Mouse (Mus musculus) heart, embryonic 16.5 days (tissue): Measurements from ENCODE around the gene Ckap5. TPM values are rescaled to one million over a fixed set of nuclear protein-coding genes. Genes with fewer than 3 reads are reported as not detected.
"Not testable (repeated sequence)": the region's sequence is repeated elsewhere in the genome, so short reads cannot be mapped to it uniquely, and the experiment has no call there.

Source experiments
- ATAC-seq: fragments of 200-750 bp; cut with Nextera tagmentation; replicated peaks from 2 replicates; pipeline ENCODE4 v1.8.0; 2017; ENCODE audit warnings: moderate number of reproducible peaks; ENCODE audit not compliant: insufficient read depth, low FRiP score; ENCODE audit errors: extremely low read depth
- H3K27ac ChIP-seq: fragments of 300-500 bp; sonication (generic); 2 replicates; pipeline ENCODE4 v1.5.1; 2014; ENCODE audit warnings: mild to moderate bottlenecking, low read length, control low read depth, moderate library complexity
- H3K27me3 ChIP-seq: fragments of 300-500 bp; sonication (generic); 2 replicates; pipeline ENCODE4 v1.6.1; 2014; ENCODE audit warnings: low read length, mixed read lengths; ENCODE audit not compliant: control insufficient read depth, insufficient read depth
- H3K36me3 ChIP-seq: fragments of 300-500 bp; sonication (generic); 2 replicates; pipeline ENCODE4 v1.6.1; 2014; ENCODE audit not compliant: control insufficient read depth, insufficient read depth
- H3K4me1 ChIP-seq: fragments of 300-500 bp; sonication (generic); 2 replicates; pipeline ENCODE4 v1.6.1; 2014; ENCODE audit warnings: low read length, mixed read lengths; ENCODE audit not compliant: control insufficient read depth, insufficient read depth
- H3K4me2 ChIP-seq: fragments of 300-500 bp; sonication (generic); 2 replicates; pipeline ENCODE4 v1.6.1; 2014; ENCODE audit warnings: low read depth, mild to moderate bottlenecking, control low read depth, low read length
- H3K4me3 ChIP-seq: fragments of 300-500 bp; sonication (generic); 2 replicates; pipeline ENCODE4 v1.5.1; 2014; ENCODE audit warnings: mild to moderate bottlenecking, control low read depth, low read length
- H3K9ac ChIP-seq: fragments of 300-500 bp; sonication (generic); 2 replicates; pipeline ENCODE4 v1.6.1; 2014; ENCODE audit warnings: low read length, control low read depth
- H3K9me3 ChIP-seq: fragments of 300-500 bp; sonication (generic); replicated peaks from 2 replicates; pipeline ENCODE4 v1.6.1; 2016; ENCODE audit warnings: low read length; ENCODE audit not compliant: control insufficient read depth
- WGBS: fragments of 180-500 bp; shearing (Covaris S2); extraction: QIAGEN DNeasy Blood & Tissue Kit; methylation state at CpG from one replicate; pipeline ENCODE4 v1.1.7; 2014; 5-methylcytosine and 5-hydroxymethylcytosine counted together
- polyA plus RNA-seq: library from polyadenylated mRNA; unstranded; fragments of >200 nt; fragmentation: Nextera tagmentation; extraction: Ambion mirVana; gene quantifications from 2 replicates; pipeline ENCODE4 v1.2.1, GENCODE M21; 2015

Ckap5 gene
- 61.1 and 63.6 TPM in 2 replicates for polyA plus RNA-seq

GRCm38 (mm10) chr2:91526294-91527146, at the start of gene Ckap5:
Gene Ckap5, plus strand, starts transcription at chr2:91526762.
- H3K27me3 ChIP-seq, result no peaks in the 10 kb centered on the region
- peak; percentile 99 for ATAC-seq
- peak within 1 kb of the TSS; percentile 99 for H3K4me3 ChIP-seq
- no peaks in the 10 kb centered on the region for H3K9me3 ChIP-seq
- peak within 1 kb of the TSS; percentile 74 for H3K27ac ChIP-seq
- peak within 1 kb of the TSS; percentile 84 for H3K4me2 ChIP-seq
- peaks cover 4% of the 10 kb centered on the region for H3K4me1 ChIP-seq
- peak within 1 kb of the TSS; percentile 91 for H3K9ac ChIP-seq
- peaks cover 7% of the 10 kb centered on the region for H3K36me3 ChIP-seq
- under 1% methylated on average over 63 of the region's 64 CpGs for WGBS

DNA sequence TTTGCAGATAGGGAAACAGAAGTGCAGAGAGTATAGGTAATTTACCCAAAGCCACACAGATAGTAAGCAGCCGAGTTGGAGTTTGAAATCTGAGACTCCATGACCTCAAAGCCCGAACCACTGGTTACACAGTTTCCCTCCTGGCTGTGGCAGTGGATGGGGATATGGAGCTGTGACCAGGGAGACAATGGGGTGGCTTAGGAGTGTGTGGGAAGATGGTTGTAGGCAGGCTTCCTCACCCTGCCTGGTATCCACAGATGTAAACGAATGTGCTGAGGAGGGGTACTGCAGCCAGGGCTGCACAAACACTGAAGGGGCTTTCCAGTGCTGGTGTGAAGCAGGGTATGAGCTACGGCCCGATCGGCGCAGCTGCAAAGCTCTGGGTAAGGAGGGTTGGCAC, 49.7 kb upstream of the Ckap5 start:
- no peaks in the 10 kb centered on the region for H3K9me3 ChIP-seq
- H3K4me3 ChIP-seq, result no peak overlapping the region
- ATAC-seq, result no peak
- H3K27ac ChIP-seq, result peak overlapping the region; percentile 24; the same call in 1 of the 2 replicates
- no peak overlapping the region for H3K9ac ChIP-seq
- 79% methylated on average over 7 of the region's 7 CpGs for WGBS
- H3K27me3 ChIP-seq, result no peaks in the 10 kb centered on the region
- no peak overlapping the region for H3K4me2 ChIP-seq
- H3K36me3 ChIP-seq, result peaks cover 19% of the 10 kb centered on the region
- H3K4me1 ChIP-seq, result peaks cover 12% of the 10 kb centered on the region

DNA sequence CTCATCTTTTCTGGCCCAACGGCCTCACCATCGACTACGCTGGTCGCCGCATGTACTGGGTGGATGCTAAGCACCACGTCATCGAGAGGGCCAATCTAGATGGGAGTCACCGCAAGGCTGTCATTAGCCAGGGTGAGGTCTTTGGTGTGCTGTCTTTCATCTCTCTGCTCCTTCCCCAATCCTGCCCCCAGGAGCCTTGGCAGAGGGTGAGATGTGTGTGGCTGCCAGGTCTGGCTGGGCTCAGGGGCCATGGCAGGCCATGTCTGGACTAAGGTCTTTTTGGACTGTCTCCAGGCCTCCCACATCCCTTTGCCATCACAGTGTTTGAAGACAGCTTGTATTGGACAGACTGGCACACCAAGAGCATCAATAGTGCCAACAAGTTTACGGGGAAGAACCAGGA, 46.2 kb upstream of the Ckap5 start:
- Histone ChIP-seq H3K4me2 (no peak overlapping the region), H3K27ac (no peak overlapping the region), H3K9ac (no peak overlapping the region), H3K9me3 (no peaks in the 10 kb centered on the region), H3K4me1 (peaks cover 12% of the 10 kb centered on the region), H3K4me3 (no peak overlapping the region), H3K36me3 (peaks cover 20% of the 10 kb centered on the region), H3K27me3 (no peaks in the 10 kb centered on the region)
- no peak for ATAC-seq
- WGBS, result 88% methylated on average over 9 of the region's 9 CpGs

DNA sequence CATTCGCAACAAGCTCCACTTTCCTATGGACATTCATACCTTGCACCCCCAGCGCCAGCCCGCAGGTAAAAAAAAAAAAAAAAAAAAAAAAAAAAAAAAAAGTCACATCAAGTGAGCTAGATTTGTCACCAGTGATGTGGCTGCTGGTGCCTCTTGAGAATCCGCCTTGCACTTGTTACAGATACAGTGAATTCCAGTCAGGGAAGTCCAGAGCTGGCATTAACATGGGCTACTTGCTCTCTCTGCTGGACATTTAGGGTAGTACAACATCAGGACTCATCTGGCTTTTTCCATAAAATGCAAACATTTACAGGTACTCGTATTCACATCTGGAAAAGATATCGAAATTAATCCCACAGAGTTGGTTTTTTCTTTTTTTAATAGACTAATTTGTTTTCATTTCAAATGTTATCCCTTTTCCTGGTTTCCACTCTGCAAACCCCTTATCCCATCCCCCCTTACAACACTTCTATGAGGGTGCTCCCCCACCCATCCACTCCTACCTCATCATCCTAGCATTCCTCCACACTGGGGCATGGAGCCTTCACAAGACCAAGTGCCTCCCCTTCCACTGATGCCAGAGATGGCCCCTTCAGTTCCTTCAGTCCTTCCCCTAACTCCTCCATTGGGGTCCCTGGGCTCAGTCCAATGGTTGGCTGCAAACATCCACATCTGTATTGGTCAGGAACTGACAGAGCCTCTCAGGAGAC, 45.6 kb upstream of the Ckap5 start:
- Histone ChIP-seq H3K27ac (no peak overlapping the region), H3K4me2 (no peak overlapping the region), H3K36me3 (peaks cover 20% of the 10 kb centered on the region), H3K9ac (no peak overlapping the region), H3K4me3 (no peak overlapping the region), H3K27me3 (no peaks in the 10 kb centered on the region), H3K9me3 (no peaks in the 10 kb centered on the region), H3K4me1 (peaks cover 9% of the 10 kb centered on the region)
- WGBS, result 59% methylated on average over 6 of the region's 6 CpGs
- peak; percentile 38; the same call in 1 of the 2 replicates for ATAC-seq

DNA sequence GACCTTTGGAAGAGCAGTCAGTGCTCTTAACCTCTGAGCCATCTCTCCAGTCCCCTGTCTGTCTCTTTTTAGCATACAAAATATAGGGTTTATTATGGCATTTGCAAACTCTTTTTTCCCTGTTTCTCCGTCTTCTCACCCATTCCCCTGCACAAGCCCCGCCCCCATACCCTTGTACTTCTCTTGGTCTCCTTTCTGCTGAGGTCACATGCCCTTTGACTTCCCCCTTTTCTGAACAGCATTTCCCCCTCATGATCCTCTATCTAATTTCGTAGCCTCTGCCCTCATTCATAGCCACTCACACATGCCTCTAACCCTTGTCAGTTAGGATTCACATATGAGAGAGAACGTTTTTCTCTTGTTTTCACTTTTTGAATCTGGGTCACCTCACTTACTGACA, 41.9 kb upstream of the Ckap5 start:
- Histone ChIP-seq H3K9ac (no peak overlapping the region), H3K4me2 (no peak overlapping the region), H3K36me3 (peaks cover 20% of the 10 kb centered on the region), H3K9me3 (no peaks in the 10 kb centered on the region), H3K4me1 (no peaks in the 10 kb centered on the region), H3K27ac (no peak overlapping the region), H3K4me3 (no peak overlapping the region), H3K27me3 (no peaks in the 10 kb centered on the region)
- no peak for ATAC-seq
- WGBS, result 84% methylated on average over 4 of the region's 4 CpGs

- 75% methylated on average over 6 of the region's 6 CpGs for WGBS
- Histone ChIP-seq H3K9ac (no peak overlapping the region), H3K36me3 (peaks cover 25% of the 10 kb centered on the region), H3K4me3 (no peak overlapping the region), H3K9me3 (no peaks in the 10 kb centered on the region), H3K4me2 (no peak overlapping the region), H3K4me1 (no peaks in the 10 kb centered on the region), H3K27ac (no peak overlapping the region), H3K27me3 (no peaks in the 10 kb centered on the region)
- ATAC-seq, result no peak
Observed at GRCm38 (mm10) chr2:91485256-91485655, 41.3 kb upstream of the Ckap5 start.

DNA sequence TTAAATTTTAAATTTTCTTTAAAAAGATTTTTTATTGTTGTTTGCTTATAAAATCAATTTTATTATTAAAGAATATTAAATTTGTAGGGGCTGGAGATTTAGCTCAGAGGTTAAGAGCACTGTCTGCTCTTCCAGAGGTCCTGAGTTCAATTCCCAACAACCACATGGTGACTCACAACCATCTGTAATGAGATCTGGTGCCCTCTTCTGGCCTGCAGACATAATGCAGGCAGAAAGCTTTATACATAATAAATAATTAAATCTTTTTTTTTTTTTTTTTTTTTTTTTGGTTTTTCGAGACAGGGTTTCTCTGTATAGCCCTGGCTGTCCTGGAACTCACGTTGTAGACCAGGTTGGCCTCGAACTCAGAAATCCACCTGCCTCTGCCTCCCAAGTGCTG, 39.3 kb upstream of the Ckap5 start:
- not testable (repeated sequence) for ATAC-seq, H3K4me3 ChIP-seq, H3K9me3 ChIP-seq, H3K27me3 ChIP-seq, H3K27ac ChIP-seq, H3K9ac ChIP-seq, H3K4me1 ChIP-seq, H3K4me2 ChIP-seq
- peaks cover 30% of the 10 kb centered on the region for H3K36me3 ChIP-seq
- WGBS, result 38% methylated on average over 3 of the region's 3 CpGs

GRCm38 (mm10) chr2:91492071-91492635, 34.4 kb upstream of the Ckap5 start:
- Histone ChIP-seq H3K27me3 (no peaks in the 10 kb centered on the region), H3K27ac (no peak overlapping the region), H3K4me3 (no peak overlapping the region), H3K9me3 (no peaks in the 10 kb centered on the region), H3K9ac (no peak overlapping the region), H3K4me2 (no peak overlapping the region), H3K4me1 (no peaks in the 10 kb centered on the region), H3K36me3 (peaks cover 52% of the 10 kb centered on the region)
- WGBS, result 93% methylated on average over 12 of the region's 12 CpGs
- ATAC-seq, result no peak

- H3K27ac ChIP-seq, result no peak overlapping the region
- no peak overlapping the region for H3K4me3 ChIP-seq
- no peak overlapping the region for H3K9ac ChIP-seq
- H3K36me3 ChIP-seq, result peaks cover 55% of the 10 kb centered on the region
- no peaks in the 10 kb centered on the region for H3K9me3 ChIP-seq
- H3K27me3 ChIP-seq, result no peaks in the 10 kb centered on the region
- 94% methylated on average over 9 of the region's 9 CpGs for WGBS
- no peak for ATAC-seq
- no peaks in the 10 kb centered on the region for H3K4me1 ChIP-seq
- H3K4me2 ChIP-seq, result no peak overlapping the region
Observed at GRCm38 (mm10) chr2:91493981-91494380, 32.6 kb upstream of the Ckap5 start.
